Mouse (Mus musculus) lung, embryonic 14.5 days (tissue): ENCODE data around the gene Aig1. TPM values are rescaled to one million over a fixed set of nuclear protein-coding genes. Genes with fewer than 3 reads are reported as not detected.

ENCODE experiments used
- ATAC-seq: fragments of 200-750 bp; cut with Nextera tagmentation; 2 replicates; pipeline ENCODE4 v1.8.0; 2017; ENCODE audit warnings: mild to moderate bottlenecking, moderate TSS enrichment, moderate library complexity; ENCODE audit not compliant: insufficient read depth
- DNase-seq: peaks from one replicate; pipeline ENCODE4 v3.0.0-alpha.2; 2015
- H3K27ac ChIP-seq: fragments of 300-500 bp; sonication (generic); 2 replicates; pipeline ENCODE4 v1.5.1; 2014; ENCODE audit warnings: low read depth, mild to moderate bottlenecking, moderate library complexity
- H3K27me3 ChIP-seq: fragments of 300-500 bp; sonication (generic); 2 replicates; pipeline ENCODE4 v1.6.1; 2014; ENCODE audit warnings: low read length, control low read depth; ENCODE audit not compliant: insufficient read depth
- H3K36me3 ChIP-seq: fragments of 300-500 bp; sonication (generic); 2 replicates; pipeline ENCODE4 v1.6.1; 2014; ENCODE audit warnings: control low read depth; ENCODE audit not compliant: insufficient read depth
- H3K4me1 ChIP-seq: fragments of 300-500 bp; sonication (generic); 2 replicates; pipeline ENCODE4 v1.6.1; 2014; ENCODE audit warnings: antibody characterized with exemption, control low read depth; ENCODE audit not compliant: insufficient read depth
- H3K4me2 ChIP-seq: fragments of 300-500 bp; sonication (generic); 2 replicates; pipeline ENCODE4 v1.6.1; 2014; ENCODE audit warnings: mild to moderate bottlenecking
- H3K4me3 ChIP-seq: fragments of 300-500 bp; sonication (generic); 2 replicates; pipeline ENCODE4 v1.5.1; 2014; ENCODE audit warnings: low read depth, low read length
- H3K9ac ChIP-seq: fragments of 300-500 bp; sonication (generic); 2 replicates; pipeline ENCODE4 v1.6.1; 2014
- H3K9me3 ChIP-seq: fragments of 300-500 bp; sonication (generic); 2 replicates; pipeline ENCODE4 v1.6.1; 2016; ENCODE audit warnings: low read depth, low read length, control low read depth
- CTCF ChIP-seq: IDR thresholded peaks from 2 replicates; pipeline ENCODE4 v1.5.1; 2016; ENCODE audit warnings: antibody characterized with exemption, low read depth
- WGBS: fragments of 180-500 bp; shearing (Covaris S2); extraction: QIAGEN DNeasy Blood & Tissue Kit; methylation state at CpG from one replicate; pipeline ENCODE4 v1.1.7; 2014; 5-methylcytosine and 5-hydroxymethylcytosine counted together
- polyA plus RNA-seq: library from polyadenylated mRNA; unstranded; fragments of >200 nt; fragmentation: Nextera tagmentation; extraction: Ambion mirVana; gene quantifications from 2 replicates; pipeline ENCODE4 v1.2.1, GENCODE M21; 2014

The Aig1 gene
- polyA plus RNA-seq, 1 experiment from 2014 or later, result 43.4 TPM

- H3K4me1 ChIP-seq, result no peaks in the 10 kb centered on the region
- WGBS, result 20% methylated on average over 13 of the region's 13 CpGs
- peak overlapping the region; percentile 71; the same call in 1 of the 2 replicates for H3K27ac ChIP-seq
- no peak for TF ChIP-seq CTCF
- peak overlapping the region; percentile 72 for H3K9ac ChIP-seq
- H3K36me3 ChIP-seq, result no peaks in the 10 kb centered on the region
- no peaks in the 10 kb centered on the region for H3K27me3 ChIP-seq
- no peaks in the 10 kb centered on the region for H3K9me3 ChIP-seq
- DNase-seq (peak; percentile 35), ATAC-seq (peak; percentile 31; the same call in 1 of the 2 replicates)
- peak overlapping the region; percentile 75 for H3K4me3 ChIP-seq
- H3K4me2 ChIP-seq, result peak overlapping the region; percentile 84
These were observed 699 bp upstream of the Aig1 start for GRCm38 (mm10) chr10:13869322-13870035.

GRCm38 (mm10) chr10:13866391-13866790 lies 2.4 kb downstream of the Aig1 start:
- Histone ChIP-seq H3K4me3 (no peak overlapping the region), H3K27ac (no peak overlapping the region), H3K9ac (no peak overlapping the region), H3K4me2 (no peak overlapping the region), H3K27me3 (no peaks in the 10 kb centered on the region), H3K4me1 (0 out of 2 replicates have a peak, but pooled peaks cover 3% of the 10 kb centered on the region), H3K36me3 (no peaks in the 10 kb centered on the region), H3K9me3 (no peaks in the 10 kb centered on the region)
- 23% methylated on average over 4 of the region's 4 CpGs for WGBS
- TF ChIP-seq CTCF, result no peak
- peak; percentile 68 for DNase-seq
- ATAC-seq, result no peak

GRCm38 (mm10) chr10:13861115-13861909 lies 7.5 kb downstream of the Aig1 start:
- no peak overlapping the region for H3K4me3 ChIP-seq
- peaks cover 10% of the 10 kb centered on the region; the same call in 1 of the 2 replicates for H3K4me1 ChIP-seq
- DNase-seq (peak; percentile 49), ATAC-seq (peak; percentile 65; the same call in 1 of the 2 replicates)
- no peak overlapping the region for H3K9ac ChIP-seq
- peak overlapping the region; percentile 31 for H3K4me2 ChIP-seq
- WGBS, result 25% methylated on average over 11 of the region's 11 CpGs
- no peaks in the 10 kb centered on the region for H3K9me3 ChIP-seq
- peak overlapping the region; percentile 55; the same call in 1 of the 2 replicates for H3K27ac ChIP-seq
- H3K36me3 ChIP-seq, result no peaks in the 10 kb centered on the region
- H3K27me3 ChIP-seq, result no peaks in the 10 kb centered on the region
- no peak for TF ChIP-seq CTCF

- no peaks in the 10 kb centered on the region for H3K27me3 ChIP-seq
- peaks cover 14% of the 10 kb centered on the region for H3K4me1 ChIP-seq
- DNase-seq (peak; percentile 79), ATAC-seq (peak; percentile 64)
- no peaks in the 10 kb centered on the region for H3K9me3 ChIP-seq
- peak overlapping the region; percentile 79 for H3K27ac ChIP-seq
- no peaks in the 10 kb centered on the region for H3K36me3 ChIP-seq
- WGBS, result 19% methylated on average over 7 of the region's 7 CpGs
- H3K4me2 ChIP-seq, result peak overlapping the region; percentile 32
- H3K4me3 ChIP-seq, result no peak overlapping the region
- H3K9ac ChIP-seq, result no peak overlapping the region
- no peak for TF ChIP-seq CTCF
These were observed 12.3 kb downstream of the Aig1 start for GRCm38 (mm10) chr10:13856438-13856837.

GRCm38 (mm10) chr10:13855969-13856368 lies 12.8 kb downstream of the Aig1 start:
- Histone ChIP-seq H3K9me3 (no peaks in the 10 kb centered on the region), H3K27me3 (no peaks in the 10 kb centered on the region), H3K36me3 (no peaks in the 10 kb centered on the region), H3K4me3 (no peak overlapping the region), H3K4me2 (peak overlapping the region; percentile 32), H3K27ac (peak overlapping the region; percentile 79; the same call in 1 of the 2 replicates), H3K9ac (no peak overlapping the region), H3K4me1 (peaks cover 11% of the 10 kb centered on the region)
- DNase-seq (peak; percentile 38), ATAC-seq (peak; percentile 78)
- TF ChIP-seq CTCF, result no peak
- WGBS, result 30% methylated on average over 7 of the region's 7 CpGs

GRCm38 (mm10) chr10:13855111-13855510 lies 13.7 kb downstream of the Aig1 start:
- 82% methylated on average over 3 of the region's 3 CpGs for WGBS
- Histone ChIP-seq H3K4me1 (peaks cover 11% of the 10 kb centered on the region), H3K4me3 (no peak overlapping the region), H3K9ac (no peak overlapping the region), H3K27ac (no peak overlapping the region), H3K9me3 (no peaks in the 10 kb centered on the region), H3K4me2 (no peak overlapping the region), H3K36me3 (no peaks in the 10 kb centered on the region), H3K27me3 (no peaks in the 10 kb centered on the region)
- ATAC-seq, result no peak
- no peak for TF ChIP-seq CTCF
- DNase-seq, result no peak

- no peak for TF ChIP-seq CTCF
- WGBS, result 33% methylated on average over 3 of the region's 3 CpGs
These were observed 18.7 kb downstream of the Aig1 start for GRCm38 (mm10) chr10:13850071-13850470.

More at GRCm38 (mm10) chr10:13850071-13850470, 18.7 kb downstream of the Aig1 start:
- Histone ChIP-seq H3K27ac (no peak overlapping the region), H3K4me1 (no peaks in the 10 kb centered on the region; the same call in 1 of the 2 replicates), H3K9me3 (no peaks in the 10 kb centered on the region), H3K9ac (no peak overlapping the region), H3K36me3 (no peaks in the 10 kb centered on the region), H3K27me3 (no peaks in the 10 kb centered on the region), H3K4me2 (no peak overlapping the region), H3K4me3 (no peak overlapping the region)
- ATAC-seq (no peak), DNase-seq (no peak)
